In genomic region chr6:92286889-92287288, GRCm38 (mm10) we compare ENCODE assay signal across 24 mouse cellular contexts. TPM values are rescaled to one million over a fixed set of nuclear protein-coding genes. Genes with fewer than 3 reads are reported as not detected.
DNase-seq lines count a peak whose midpoint lies in the region; ATAC-seq and TF ChIP-seq lines count a peak whose summit lies in the region.
"Had no signal": no experiment of that assay in that cellular context is flagged by ENCODE, and none has a peak within 500 bp of the region (broad histone marks: within the 10 kb centered on the region; RNA-seq: fewer than 3 reads in every experiment).

No protein-coding gene starts in this region.

- TF ChIP-seq CTCF in liver, adult 2 months (IDR thresholded peaks at IDR 0.05; ENCODE audit: low read depth, low read length) = no peak

- 0 out of 2 replicates have a peak, but pooled peaks have one; percentile 15 for ATAC-seq in forebrain, embryonic 16.5 days
- no peak for ATAC-seq in forebrain, embryonic 14.5 days
- no peak for ATAC-seq in liver, embryonic 11.5 days (replicated peaks; ENCODE audit: low FRiP score)
- ATAC-seq in midbrain, embryonic 13.5 days = no peak
- ATAC-seq in intestine, embryonic 15.5 days = no peak
- ATAC-seq: inflammation-experienced regulatory T-cells, adult 6 months had no signal

- no peak for DNase-seq in forebrain, embryonic 14.5 days (ENCODE audit: low spot score)
- peak; percentile 17 for DNase-seq in liver, adult 2 months (ENCODE audit: extremely low read depth, low read depth, low spot score)
- DNase-seq in liver, embryonic 11.5 days (ENCODE audit: low spot score) = no peak
- DNase-seq in MEL-GATA-1-ER (ENCODE audit: extremely low read depth, low read depth) = peak; percentile 26
- DNase-seq: liver, embryonic 13.5 days had no signal

- H3K4me3 ChIP-seq in forebrain, embryonic 16.5 days (replicated peaks; ENCODE audit: low read length) = no peak overlapping the region
- no peak overlapping the region for H3K4me3 ChIP-seq in forebrain, embryonic 14.5 days (ENCODE audit: low read depth, low read length)
- H3K4me3 ChIP-seq in liver, adult 2 months (ENCODE audit: insufficient read depth, low read depth, low read length) = no peak overlapping the region
- H3K4me3 ChIP-seq in liver, embryonic 11.5 days (ENCODE audit: low read depth, low read length) = no peak overlapping the region
- peak overlapping the region; percentile 15 for H3K4me3 ChIP-seq in megakaryocyte, embryonic 14.5 days (replicated peaks)
- H3K4me3 ChIP-seq in midbrain, embryonic 13.5 days (replicated peaks) = no peak overlapping the region
- no peak overlapping the region for H3K4me3 ChIP-seq in intestine, embryonic 15.5 days (replicated peaks)
- H3K4me3 ChIP-seq: embryonic facial prominence, embryonic 13.5 days; gastrocnemius, adult 2 months; heart, adult 2 months; heart, embryonic 12.5 days; hindbrain, embryonic 13.5 days; limb, embryonic 13.5 days; liver, embryonic 13.5 days; midbrain, embryonic 12.5 days had no signal

- H3K27ac ChIP-seq in forebrain, embryonic 16.5 days (ENCODE audit: low read length) = no peak overlapping the region
- no peak overlapping the region for H3K27ac ChIP-seq in forebrain, embryonic 14.5 days (ENCODE audit: low read depth, low read length)
- H3K27ac ChIP-seq in liver, adult 2 months (replicated peaks; ENCODE audit: insufficient read depth, low read depth, low read length) = no peak overlapping the region
- no peak overlapping the region for H3K27ac ChIP-seq in liver, embryonic 11.5 days (ENCODE audit: low read depth, low read length)
- no peak overlapping the region for H3K27ac ChIP-seq in midbrain, embryonic 13.5 days
- H3K27ac ChIP-seq in intestine, embryonic 15.5 days = no peak overlapping the region
- H3K27ac ChIP-seq: embryonic facial prominence, embryonic 13.5 days; gastrocnemius, adult 2 months; heart, adult 2 months; hindbrain, embryonic 13.5 days; limb, embryonic 13.5 days; liver, embryonic 13.5 days; midbrain, embryonic 12.5 days had no signal

- 55% methylated on average over 4 of the region's 4 CpGs for WGBS in forebrain, embryonic 16.5 days
- WGBS in forebrain, embryonic 14.5 days = 56% methylated on average over 4 of the region's 4 CpGs
- WGBS in liver, adult 2 months = 42% methylated on average over 4 of the region's 4 CpGs
- 25% methylated on average over 4 of the region's 4 CpGs for WGBS in liver, embryonic 11.5 days
- 55% methylated on average over 4 of the region's 4 CpGs for WGBS in midbrain, embryonic 13.5 days
- WGBS in intestine, embryonic 15.5 days = 46% methylated on average over 4 of the region's 4 CpGs

- TF ChIP-seq POLR2A in liver, adult 2 months (IDR thresholded peaks at IDR 0.05; ENCODE audit: extremely low read depth, insufficient read depth, low read length) = no peak

- no peak overlapping the region for H3K4me2 ChIP-seq in forebrain, embryonic 16.5 days (ENCODE audit: low read length)
- no peak overlapping the region for H3K4me2 ChIP-seq in forebrain, embryonic 14.5 days (ENCODE audit: low read length)
- no peak overlapping the region for H3K4me2 ChIP-seq in liver, embryonic 11.5 days
- H3K4me2 ChIP-seq in midbrain, embryonic 13.5 days (replicated peaks) = no peak overlapping the region
- H3K4me2 ChIP-seq in intestine, embryonic 15.5 days (replicated peaks) = no peak overlapping the region
- H3K4me2 ChIP-seq: embryonic facial prominence, embryonic 13.5 days; heart, embryonic 12.5 days; hindbrain, embryonic 13.5 days; limb, embryonic 13.5 days; liver, embryonic 13.5 days; midbrain, embryonic 12.5 days had no signal

- H3K9ac ChIP-seq in forebrain, embryonic 16.5 days (replicated peaks; ENCODE audit: low read depth, low read length) = no peak overlapping the region
- no peak overlapping the region for H3K9ac ChIP-seq in forebrain, embryonic 14.5 days (ENCODE audit: low read length)
- no peak overlapping the region for H3K9ac ChIP-seq in liver, adult 2 months (ENCODE audit: low read depth, low read length)
- H3K9ac ChIP-seq in liver, embryonic 11.5 days (ENCODE audit: low read depth, low read length) = no peak overlapping the region
- no peak overlapping the region for H3K9ac ChIP-seq in midbrain, embryonic 13.5 days (replicated peaks)
- no peak overlapping the region for H3K9ac ChIP-seq in intestine, embryonic 15.5 days
- H3K9ac ChIP-seq: embryonic facial prominence, embryonic 13.5 days; heart, embryonic 12.5 days; hindbrain, embryonic 13.5 days; limb, embryonic 13.5 days; liver, embryonic 13.5 days; midbrain, embryonic 12.5 days had no signal

- H3K36me3 ChIP-seq in forebrain, embryonic 16.5 days (ENCODE audit: control insufficient read depth, insufficient read depth) = no peaks in the 10 kb centered on the region
- H3K36me3 ChIP-seq in forebrain, embryonic 14.5 days (ENCODE audit: control insufficient read depth, insufficient read depth, low read length) = no peaks in the 10 kb centered on the region
- H3K36me3 ChIP-seq in liver, adult 2 months (ENCODE audit: control insufficient read depth, insufficient read depth, low read length) = no peaks in the 10 kb centered on the region
- no peaks in the 10 kb centered on the region for H3K36me3 ChIP-seq in liver, embryonic 11.5 days (ENCODE audit: control insufficient read depth, insufficient read depth, low read length)
- H3K36me3 ChIP-seq in megakaryocyte, embryonic 14.5 days (replicated peaks; ENCODE audit: low read length) = no peaks in the 10 kb centered on the region
- no peaks in the 10 kb centered on the region for H3K36me3 ChIP-seq in midbrain, embryonic 13.5 days
- H3K36me3 ChIP-seq in intestine, embryonic 15.5 days = no peaks in the 10 kb centered on the region
- H3K36me3 ChIP-seq: embryonic facial prominence, embryonic 13.5 days; G1E; heart, embryonic 12.5 days; hindbrain, embryonic 13.5 days; limb, embryonic 13.5 days; liver, embryonic 13.5 days; midbrain, embryonic 12.5 days had no signal

- H3K9me3 ChIP-seq in forebrain, embryonic 16.5 days (ENCODE audit: control insufficient read depth, low read length) = no peaks in the 10 kb centered on the region
- no peaks in the 10 kb centered on the region for H3K9me3 ChIP-seq in forebrain, embryonic 14.5 days (replicated peaks; ENCODE audit: control insufficient read depth, low read length)
- no peaks in the 10 kb centered on the region for H3K9me3 ChIP-seq in liver, embryonic 11.5 days (ENCODE audit: control insufficient read depth, low read length)
- no peaks in the 10 kb centered on the region for H3K9me3 ChIP-seq in megakaryocyte, embryonic 14.5 days
- H3K9me3 ChIP-seq in midbrain, embryonic 13.5 days = no peaks in the 10 kb centered on the region
- no peaks in the 10 kb centered on the region for H3K9me3 ChIP-seq in intestine, embryonic 15.5 days
- H3K9me3 ChIP-seq: embryonic facial prominence, embryonic 13.5 days; G1E; heart, embryonic 12.5 days; hindbrain, embryonic 13.5 days; limb, embryonic 13.5 days; liver, embryonic 13.5 days; midbrain, embryonic 12.5 days had no signal

- H3K4me1 ChIP-seq in forebrain, embryonic 16.5 days (replicated peaks; ENCODE audit: control insufficient read depth, insufficient read depth, low read length) = no peaks in the 10 kb centered on the region
- no peaks in the 10 kb centered on the region for H3K4me1 ChIP-seq in forebrain, embryonic 14.5 days (ENCODE audit: control insufficient read depth, insufficient read depth, low read length)
- no peaks in the 10 kb centered on the region for H3K4me1 ChIP-seq in liver, adult 2 months (ENCODE audit: control insufficient read depth, insufficient read depth, low read length)
- H3K4me1 ChIP-seq in liver, embryonic 11.5 days (replicated peaks; ENCODE audit: control insufficient read depth, insufficient read depth, low read length) = no peaks in the 10 kb centered on the region
- H3K4me1 ChIP-seq in megakaryocyte, embryonic 14.5 days = no peaks in the 10 kb centered on the region
- H3K4me1 ChIP-seq in midbrain, embryonic 13.5 days (replicated peaks) = 0 out of 2 replicates have a peak, but pooled peaks cover 2% of the 10 kb centered on the region
- no peaks in the 10 kb centered on the region for H3K4me1 ChIP-seq in intestine, embryonic 15.5 days (replicated peaks)
- H3K4me1 ChIP-seq: embryonic facial prominence, embryonic 13.5 days; heart, embryonic 12.5 days; hindbrain, embryonic 13.5 days; limb, embryonic 13.5 days; liver, embryonic 13.5 days; midbrain, embryonic 12.5 days had no signal

- H3K79me2 ChIP-seq in liver, adult 2 months (ENCODE audit: control insufficient read depth, insufficient read depth, low read length) = no peaks in the 10 kb centered on the region

- no peaks in the 10 kb centered on the region for H3K27me3 ChIP-seq in forebrain, embryonic 16.5 days (replicated peaks; ENCODE audit: control insufficient read depth, insufficient read depth, low read length)
- H3K27me3 ChIP-seq in forebrain, embryonic 14.5 days (replicated peaks; ENCODE audit: control insufficient read depth, insufficient read depth, low read length) = no peaks in the 10 kb centered on the region
- H3K27me3 ChIP-seq in liver, adult 2 months (ENCODE audit: control insufficient read depth, insufficient read depth, low read length) = no peaks in the 10 kb centered on the region
- H3K27me3 ChIP-seq in liver, embryonic 11.5 days (replicated peaks; ENCODE audit: control insufficient read depth, insufficient read depth, low read length) = no peaks in the 10 kb centered on the region
- no peaks in the 10 kb centered on the region for H3K27me3 ChIP-seq in megakaryocyte, embryonic 14.5 days (replicated peaks)
- H3K27me3 ChIP-seq in midbrain, embryonic 13.5 days = no peaks in the 10 kb centered on the region; the same call in 1 of the 2 replicates
- no peaks in the 10 kb centered on the region for H3K27me3 ChIP-seq in intestine, embryonic 15.5 days (replicated peaks)
- H3K27me3 ChIP-seq: heart, embryonic 12.5 days; hindbrain, embryonic 13.5 days; limb, embryonic 13.5 days; liver, embryonic 13.5 days; midbrain, embryonic 12.5 days had no signal

RNA-seq across cellular contexts. Expression of gene Trh, which starts 42.4 kb away (rescaled TPM):
- 3.8 and 9.1 TPM in 2 replicates for polyA plus RNA-seq in forebrain, embryonic 16.5 days (2015; fragmentation: Nextera tagmentation; extraction: Ambion mirVana)
- polyA plus RNA-seq in forebrain, embryonic 14.5 days (2014; fragmentation: Nextera tagmentation; extraction: Ambion mirVana) = 6.7 and 7.3 TPM in 2 replicates
- not detected in 2 replicates for total RNA-seq in liver, adult 2 months (2014; rRNA removed)
- not detected in 2 replicates for polyA plus RNA-seq in liver, adult 2 months (2012; rRNA removed)
- polyA plus RNA-seq in liver, embryonic 11.5 days (2014; fragmentation: Nextera tagmentation; extraction: Ambion mirVana) = not detected in 2 replicates
- not detected in 2 replicates for polyA plus RNA-seq in megakaryocyte, embryonic 14.5 days (2012; ENCODE audit: insufficient read depth, low replicate concordance)
- 3.3 and 4.3 TPM in 2 replicates for polyA plus RNA-seq in midbrain, embryonic 13.5 days (2015; fragmentation: Nextera tagmentation; extraction: Ambion mirVana)
- polyA plus RNA-seq in intestine, embryonic 15.5 days (2015; fragmentation: Nextera tagmentation; extraction: Ambion mirVana) = 3.7 and 4.4 TPM in 2 replicates
- total RNA-seq: adrenal gland, postnatal 25 days; G1E; gastrocnemius, adult 2 months; gastrocnemius, postnatal 36 days; heart, adult 2 months had no signal
- polyA plus RNA-seq: embryonic facial prominence, embryonic 13.5 days; G1E; heart, adult 2 months; heart, postnatal 0 days; inflammation-experienced regulatory T-cells, adult 6 months; kidney, adult 2 months; limb, embryonic 13.5 days; liver, embryonic 13.5 days; lung, adult 2 months; small intestine, adult 2 months had no signal

Comparison
In these comparisons a context has a peak if more than half of its experiments do, and no peak if none do; other contexts are left out.
1. DNase-seq: peak in liver, adult 2 months (single experiment) and MEL-GATA-1-ER (single experiment); none in forebrain, embryonic 14.5 days (single experiment) and liver, embryonic 11.5 days (single experiment).